In the genomic region with DNA sequence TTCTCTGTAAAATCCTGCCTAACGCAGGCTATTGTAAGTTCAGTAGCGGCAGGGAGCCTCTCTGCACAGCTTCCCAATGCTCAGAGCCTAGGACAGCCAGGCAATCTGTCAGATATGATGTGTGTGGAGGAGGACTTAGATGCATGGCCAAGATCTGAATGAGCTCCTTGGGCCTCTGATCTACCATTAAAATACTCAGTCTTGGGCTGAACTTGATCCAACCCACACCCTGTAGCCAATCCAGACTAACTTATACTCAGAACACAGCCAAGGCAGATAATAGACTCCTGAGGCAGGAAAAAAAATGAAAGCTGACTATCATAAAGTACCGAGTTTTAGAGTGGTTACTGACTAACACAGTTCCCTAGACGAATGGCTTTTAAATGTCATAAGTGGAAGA, we compare ENCODE assay signal across 29 mouse cellular contexts.
"Had no signal": no experiment of that assay in that cellular context is flagged by ENCODE, and none has a peak within 500 bp of the region (broad histone marks: within the 10 kb centered on the region; RNA-seq: fewer than 3 reads in every experiment).

No protein-coding gene starts in this region.

- H3K9me3 ChIP-seq: embryonic facial prominence, embryonic 10.5 days; embryonic facial prominence, embryonic 12.5 days; embryonic facial prominence, embryonic 13.5 days; embryonic facial prominence, embryonic 15.5 days; forebrain, embryonic 10.5 days; forebrain, embryonic 12.5 days; forebrain, embryonic 13.5 days; forebrain, embryonic 15.5 days had no signal

- H3K4me1 ChIP-seq: embryonic facial prominence, embryonic 13.5 days; forebrain, embryonic 12.5 days; forebrain, embryonic 15.5 days had no signal

- H3K9ac ChIP-seq: embryonic facial prominence, embryonic 12.5 days; embryonic facial prominence, embryonic 13.5 days; embryonic facial prominence, embryonic 15.5 days; forebrain, embryonic 12.5 days; forebrain, embryonic 13.5 days; forebrain, embryonic 15.5 days; forebrain, postnatal 0 days had no signal

- ATAC-seq: forebrain, embryonic 13.5 days; forebrain, embryonic 14.5 days; forebrain, embryonic 15.5 days; forebrain, embryonic 16.5 days; forebrain, postnatal 0 days had no signal

- H3K4me2 ChIP-seq: embryonic facial prominence, embryonic 12.5 days; embryonic facial prominence, embryonic 13.5 days; embryonic facial prominence, embryonic 15.5 days; forebrain, embryonic 12.5 days; forebrain, embryonic 13.5 days; forebrain, embryonic 15.5 days had no signal

- H3K4me3 ChIP-seq: embryonic facial prominence, embryonic 10.5 days; embryonic facial prominence, embryonic 12.5 days; embryonic facial prominence, embryonic 13.5 days; embryonic facial prominence, embryonic 15.5 days; erythroblast, embryonic 14.5 days; forebrain, embryonic 10.5 days; forebrain, embryonic 12.5 days; forebrain, embryonic 13.5 days; forebrain, embryonic 15.5 days; gastrocnemius, adult 2 months had no signal

- DNase-seq: cerebellum, adult 18-20 months; cerebellum, adult 2 months; cerebellum, adult 8-10 months; cerebellum, adult 9-10 months; cerebellum, adult 9-11 months; cerebellum, postnatal 10 days; cerebellum, postnatal 14 days; cerebellum, postnatal 25 days; cerebellum, postnatal 36 days; embryo, embryonic 11 days; forebrain, postnatal 0 days; gastrocnemius, adult 2 months; gastrocnemius, postnatal 10 days; gastrocnemius, postnatal 14 days; gastrocnemius, postnatal 25 days; gastrocnemius, postnatal 36 days; heart, adult 11 months; heart, adult 18-20 months had no signal

- H3K27ac ChIP-seq: embryonic facial prominence, embryonic 10.5 days; embryonic facial prominence, embryonic 12.5 days; embryonic facial prominence, embryonic 13.5 days; embryonic facial prominence, embryonic 15.5 days; forebrain, embryonic 10.5 days; forebrain, embryonic 12.5 days; forebrain, embryonic 13.5 days; forebrain, embryonic 15.5 days; gastrocnemius, adult 2 months had no signal

- H3K36me3 ChIP-seq: embryonic facial prominence, embryonic 10.5 days; embryonic facial prominence, embryonic 12.5 days; embryonic facial prominence, embryonic 13.5 days; embryonic facial prominence, embryonic 15.5 days; forebrain, embryonic 10.5 days; forebrain, embryonic 12.5 days; forebrain, embryonic 15.5 days had no signal

- H3K27me3 ChIP-seq: embryonic facial prominence, embryonic 12.5 days; embryonic facial prominence, embryonic 13.5 days; embryonic facial prominence, embryonic 15.5 days; forebrain, embryonic 12.5 days; forebrain, embryonic 13.5 days; forebrain, embryonic 15.5 days had no signal
